8 mouse cellular contexts compared by ENCODE assay signal in the genomic region with DNA sequence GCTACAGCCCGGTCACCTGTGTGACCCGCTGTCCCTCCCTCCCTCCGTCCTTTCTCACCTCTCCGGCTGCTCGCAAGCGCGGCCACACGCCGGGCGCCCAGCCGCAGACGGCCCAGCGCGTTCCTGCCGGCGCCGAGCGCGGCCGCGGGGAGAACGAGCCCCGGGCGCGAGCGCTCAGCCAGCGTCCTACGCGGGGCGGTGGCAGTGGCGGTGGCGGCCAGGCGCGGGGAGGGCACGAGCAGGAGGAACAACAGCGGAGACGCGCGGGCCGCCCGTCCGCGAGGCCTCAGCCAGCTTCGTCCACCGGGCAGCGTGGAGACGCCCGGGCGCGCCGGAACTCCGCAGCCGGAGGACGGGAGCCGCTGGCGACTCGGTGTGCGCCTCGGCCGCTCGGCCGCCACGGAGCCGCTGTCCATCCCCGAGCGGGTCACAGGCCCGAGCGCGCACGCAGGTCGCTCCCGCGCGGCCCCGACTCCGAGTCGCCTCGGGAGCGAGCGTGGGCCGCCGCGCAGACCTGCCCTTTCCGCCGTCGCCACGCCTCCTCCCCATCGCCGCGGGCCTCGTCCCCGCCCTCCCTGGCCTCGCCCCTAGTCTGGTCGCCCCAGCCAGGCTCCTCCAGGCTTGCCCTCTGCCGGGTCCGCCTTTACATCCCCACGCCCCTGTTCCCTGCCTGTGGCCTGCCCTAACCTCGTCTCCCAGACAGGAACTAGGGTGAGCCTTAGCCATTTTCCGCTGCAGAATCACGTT. TPM values are rescaled to one million over a fixed set of nuclear protein-coding genes. Genes with fewer than 3 reads are reported as not detected.
DNase-seq lines count a peak whose midpoint lies in the region; ATAC-seq and TF ChIP-seq lines count a peak whose summit lies in the region.

A gene (minus strand): TSS at position 481 of the 747 bp plus-strand sequence.

- peak; percentile 95 for DNase-seq in MEL (ENCODE audit: low read depth, low spot score)
- peak; percentile 94 to 97 for DNase-seq in cerebellum, adult 18-20 months
- DNase-seq in heart, postnatal 25 days (ENCODE audit: low spot score), result peak; percentile 96
- DNase-seq in layer of hippocampus, adult 18-20 months (ENCODE audit: low spot score in 2 of 2), result peak; percentile 80 to 85
- peak; percentile 93 for DNase-seq in lung, adult 2 months
- peak; percentile 89 for DNase-seq in testis, postnatal 14 days (ENCODE audit: low spot score)

- intact Hi-C loops in heart, postnatal 25 days (cut with DNase I), result loop anchor here (10.0 kb wide), 1 partner anchor 1955 kb away; a partner anchor contains a TSS

- whole genome bisulfite sequencing in forebrain, embryonic 16.5 days, result under 1% methylated on average over 94 of the region's 100 CpGs
- under 1% methylated on average over 100 of the region's 100 CpGs for WGBS in lung, adult 2 months
- WGBS in neural tube, embryonic 15.5 days, result under 1% methylated on average over 89 of the region's 100 CpGs

- H3K27me3 ChIP-seq in MEL (ENCODE audit: control insufficient read depth in 1 of 2, insufficient read depth in 2 of 2, low read length in 2 of 2), result no peaks in the 10 kb centered on the region
- no peaks in the 10 kb centered on the region for H3K27me3 ChIP-seq in forebrain, embryonic 16.5 days (replicated peaks; ENCODE audit: control insufficient read depth, insufficient read depth, low read length)
- H3K27me3 ChIP-seq in neural tube, embryonic 15.5 days (replicated peaks), result no peaks in the 10 kb centered on the region

- H3K79me2 ChIP-seq in MEL (ENCODE audit: control insufficient read depth, insufficient read depth, low read length, poor library complexity), result peaks cover 8% of the 10 kb centered on the region; the same call in 1 of the 2 replicates

- ATAC-seq in forebrain, embryonic 16.5 days, result peak; percentile 95
- peak; percentile 95 for ATAC-seq in neural tube, embryonic 15.5 days (ENCODE audit: low FRiP score)

- peak; percentile 71 to 79 for TF ChIP-seq POLR2A in MEL (IDR thresholded peaks at IDR 0.05; ENCODE audit: control insufficient read depth in 1 of 2, insufficient read depth in 1 of 2, low read depth in 1 of 2, low read length in 2 of 2, poor library complexity in 1 of 2)
- peak; percentile 81; the same call in 1 of the 2 replicates for TF ChIP-seq POLR2A in lung, adult 2 months (IDR thresholded peaks at IDR 0.05; ENCODE audit: borderline replicate concordance, extremely low read depth, low read depth, low read length)

- H3K9me3 ChIP-seq in MEL (replicated peaks; ENCODE audit: insufficient read depth, low read length), result no peaks in the 10 kb centered on the region
- H3K9me3 ChIP-seq in forebrain, embryonic 16.5 days (ENCODE audit: control insufficient read depth, low read length), result no peaks in the 10 kb centered on the region
- H3K9me3 ChIP-seq in neural tube, embryonic 15.5 days (replicated peaks), result no peaks in the 10 kb centered on the region

- peak within 1 kb of the TSS; percentile 97 for H3K4me2 ChIP-seq in forebrain, embryonic 16.5 days (ENCODE audit: low read length)
- peak within 1 kb of the TSS; percentile 96 for H3K4me2 ChIP-seq in neural tube, embryonic 15.5 days

- no peak for TF ChIP-seq EP300 in MEL (IDR thresholded peaks at IDR 0.05; ENCODE audit: low read depth in 1 of 2, low read length in 2 of 2)

- peak within 1 kb of the TSS; percentile 88 for H3K9ac ChIP-seq in MEL (ENCODE audit: control insufficient read depth, low read depth, low read length, poor library complexity, severe bottlenecking)
- peak within 1 kb of the TSS; percentile 83 for H3K9ac ChIP-seq in forebrain, embryonic 16.5 days (replicated peaks; ENCODE audit: low read depth, low read length)
- H3K9ac ChIP-seq in neural tube, embryonic 15.5 days (replicated peaks), result peak within 1 kb of the TSS; percentile 71

- peak within 1 kb of the TSS; percentile 91 to 99 for H3K4me3 ChIP-seq in MEL (ENCODE audit: control insufficient read depth in 1 of 2, insufficient read depth in 1 of 2, low read depth in 2 of 2, low read length in 2 of 2)
- H3K4me3 ChIP-seq in forebrain, embryonic 16.5 days (replicated peaks; ENCODE audit: low read length), result peak within 1 kb of the TSS; percentile 84
- H3K4me3 ChIP-seq in lung, adult 2 months (replicated peaks; ENCODE audit: extremely low read depth, low read depth, low read length), result peak within 1 kb of the TSS; percentile 95
- H3K4me3 ChIP-seq in neural tube, embryonic 15.5 days (replicated peaks), result peak within 1 kb of the TSS; percentile 79

- peak within 1 kb of the TSS; percentile 87 for H3K27ac ChIP-seq in MEL (ENCODE audit: control insufficient read depth, low read depth, low read length)
- peak within 1 kb of the TSS; percentile 67 for H3K27ac ChIP-seq in forebrain, embryonic 16.5 days (ENCODE audit: low read length)
- H3K27ac ChIP-seq in neural tube, embryonic 15.5 days (replicated peaks), result peak within 1 kb of the TSS; percentile 91

- peaks cover 0 to 8% of the 10 kb centered on the region in 2 experiments; a peak in 3 of 4 replicates for H3K4me1 ChIP-seq in MEL (ENCODE audit: control insufficient read depth in 1 of 2, insufficient read depth in 2 of 2, low read length in 2 of 2)
- H3K4me1 ChIP-seq in forebrain, embryonic 16.5 days (replicated peaks; ENCODE audit: control insufficient read depth, insufficient read depth, low read length), result peaks cover 11% of the 10 kb centered on the region
- H3K4me1 ChIP-seq in lung, adult 2 months (ENCODE audit: control insufficient read depth, insufficient read depth, low read length), result peaks cover 7% of the 10 kb centered on the region
- peaks cover 19% of the 10 kb centered on the region for H3K4me1 ChIP-seq in neural tube, embryonic 15.5 days

- peaks cover 0 to 12% of the 10 kb centered on the region in 2 experiments; a peak in 2 of 4 replicates for H3K36me3 ChIP-seq in MEL (ENCODE audit: control insufficient read depth in 1 of 2, insufficient read depth in 2 of 2, low read length in 2 of 2)
- H3K36me3 ChIP-seq in forebrain, embryonic 16.5 days (ENCODE audit: control insufficient read depth, insufficient read depth), result no peaks in the 10 kb centered on the region
- H3K36me3 ChIP-seq in neural tube, embryonic 15.5 days, result no peaks in the 10 kb centered on the region

- no peak for TF ChIP-seq RAD21 in MEL (IDR thresholded peaks at IDR 0.05; ENCODE audit: low read depth, low read length)

- TF ChIP-seq CTCF in MEL (IDR thresholded peaks at IDR 0.05 in 2 of 3, conservative IDR thresholded peaks at IDR 0.05 in 1 of 3; ENCODE audit: control insufficient read depth in 1 of 3, insufficient read depth in 1 of 3, low read depth in 2 of 3, low read length in 3 of 3, poor library complexity in 1 of 3, severe bottlenecking in 1 of 3), result no peak
- no peak for TF ChIP-seq CTCF in lung, adult 2 months (IDR thresholded peaks at IDR 0.05; ENCODE audit: insufficient read depth, low read length)

TF ChIP-seq in MEL, 35 proteins besides CTCF, POLR2A, EP300 and RAD21:
- TF ChIP-seq NELFE (IDR thresholded peaks at IDR 0.05; ENCODE audit: low read depth, low read length), result peak; percentile 65
- no peak for TF ChIP-seq MEF2A (IDR thresholded peaks at IDR 0.05; ENCODE audit: extremely low read depth, insufficient replicate concordance, low read depth, low read length, poor library complexity, severe bottlenecking)
- TF ChIP-seq MAX (IDR thresholded peaks at IDR 0.05; ENCODE audit: low read length), result no peak
- no peak; the same call in 1 of the 2 replicates for TF ChIP-seq ELF1 (IDR thresholded peaks at IDR 0.05; ENCODE audit: low read depth, low read length)
- peak; percentile 17; the same call in 1 of the 2 replicates for TF ChIP-seq NRF1 (IDR thresholded peaks at IDR 0.05; ENCODE audit: insufficient read depth, low read depth, low read length, poor library complexity, severe bottlenecking)
- TF ChIP-seq HCFC1 (IDR thresholded peaks at IDR 0.05; ENCODE audit: low read depth, low read length), result peak; percentile 58
- peak; percentile 23; the same call in 1 of the 2 replicates for TF ChIP-seq TCF12 (IDR thresholded peaks at IDR 0.05; ENCODE audit: low read depth, low read length)
- peak; percentile 32; the same call in 1 of the 2 replicates for TF ChIP-seq MXI1 (IDR thresholded peaks at IDR 0.05; ENCODE audit: low read depth, low read length)
- TF ChIP-seq ZMIZ1 (IDR thresholded peaks at IDR 0.05; ENCODE audit: low read depth, low read length), result peak; percentile 78
- TF ChIP-seq POLR2AphosphoS2 (IDR thresholded peaks at IDR 0.05; ENCODE audit: low read length), result peak; percentile 75; the same call in 1 of the 2 replicates
- TF ChIP-seq TBP (IDR thresholded peaks at IDR 0.05; ENCODE audit: low read depth, low read length), result 0 out of 2 replicates have a peak, but pooled peaks have one; percentile 62
- peak; percentile 50 for TF ChIP-seq ETS1 (IDR thresholded peaks at IDR 0.05; ENCODE audit: low read depth, low read length)

RNA-seq across cellular contexts. Expression of the gene that starts here (rescaled TPM):
- 7.6 and 8.4 TPM in 2 replicates for total RNA-seq in MEL (2012; rRNA removed)
- 10 to 100 TPM in 1 of 2 experiments, not detected in 1; 19.7 TPM for polyA plus RNA-seq in MEL (2012; ENCODE audit: insufficient read depth in 1 of 2, insufficient read length in 2 of 2, low read depth in 1 of 2, low replicate concordance in 2 of 2, missing spikeins in 1 of 2)
- polyA plus RNA-seq in forebrain, embryonic 16.5 days (2015; fragmentation: Nextera tagmentation; extraction: Ambion mirVana), result 6.9 TPM in 2 replicates
- 10 to 100 TPM; 45.0 to 46.3 TPM for total RNA-seq in heart, postnatal 25 days (2021)
- total RNA-seq in layer of hippocampus, adult 18-20 months (2021), result 10 to 100 TPM; 21.5 to 22.5 TPM
- 23.2 and 24.3 TPM in 2 replicates for polyA plus RNA-seq in lung, adult 2 months (2012; rRNA removed)
- polyA plus RNA-seq in neural tube, embryonic 15.5 days (2015; fragmentation: Nextera tagmentation; extraction: Ambion mirVana), result 6.5 and 8.2 TPM in 2 replicates

Comparison
In these comparisons a context has a peak if more than half of its experiments do, and no peak if none do; other contexts are left out.
1. Peak in every context shown above with its lines: DNase-seq, ATAC-seq, H3K4me3 ChIP-seq and H3K27ac ChIP-seq.